8 mouse cellular contexts compared by ENCODE assay signal in the genomic region with DNA sequence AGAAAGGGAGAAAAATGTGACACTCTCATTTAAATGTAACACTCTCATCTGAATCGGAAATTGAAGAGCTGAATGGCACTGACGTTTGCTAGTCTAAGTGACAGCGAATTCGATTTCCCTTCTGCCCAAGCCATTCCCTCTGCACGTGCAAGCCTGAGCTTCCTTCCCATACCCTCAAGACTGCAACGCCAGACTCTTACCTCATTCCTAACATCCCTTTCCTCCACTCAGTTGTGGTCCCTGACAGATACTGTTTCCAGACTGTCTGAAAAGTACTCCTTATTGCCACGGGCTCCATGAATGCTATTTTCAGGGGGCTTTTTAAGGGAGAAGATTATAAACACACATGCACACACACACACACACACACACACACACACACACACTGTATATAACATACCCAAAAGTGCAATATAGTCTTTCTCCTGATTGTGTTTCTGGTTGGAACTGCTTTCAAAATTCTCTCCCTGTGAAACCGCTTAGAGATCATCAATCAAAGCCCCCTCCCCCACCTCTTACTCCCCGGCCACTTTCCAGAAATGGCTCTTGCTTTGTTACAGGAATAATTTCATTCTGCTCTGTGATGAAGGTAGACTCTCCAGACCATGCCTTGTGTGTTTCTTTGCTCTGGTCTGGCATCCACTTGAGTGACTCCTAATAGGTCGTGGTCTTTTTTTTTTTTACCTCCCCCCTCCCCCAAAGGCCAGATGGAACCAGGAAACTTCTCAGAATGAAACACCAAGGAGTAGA. TPM values are rescaled to one million over a fixed set of nuclear protein-coding genes. Genes with fewer than 3 reads are reported as not detected.
DNase-seq lines count a peak whose midpoint lies in the region; ATAC-seq and TF ChIP-seq lines count a peak whose summit lies in the region.

No protein-coding gene starts in this region.

- 5% methylated on average over 10 of the region's 10 CpGs for WGBS in heart, embryonic 12.5 days
- WGBS in limb, embryonic 12.5 days, result 1% methylated on average over 10 of the region's 10 CpGs
- 12% methylated on average over 10 of the region's 10 CpGs for WGBS in midbrain, embryonic 14.5 days

- H3K4me2 ChIP-seq in heart, embryonic 12.5 days, result peak overlapping the region; percentile 81
- peak overlapping the region; percentile 66 for H3K4me2 ChIP-seq in limb, embryonic 12.5 days
- H3K4me2 ChIP-seq in midbrain, embryonic 14.5 days (ENCODE audit: low read length), result peak overlapping the region; percentile 84

- intact Hi-C loops in heart, postnatal 10 days (cut with DNase I), result loop anchor here (5.0 kb wide), 3 partner anchors 92 to 163 kb away; no protein-coding TSS in a partner anchor

- TF ChIP-seq CTCF in embryonic fibroblast, embryonic 13.5 days (IDR thresholded peaks at IDR 0.05; ENCODE audit: borderline replicate concordance, insufficient read depth, low read length), result no peak

- H3K36me3 ChIP-seq in heart, embryonic 12.5 days, result no peaks in the 10 kb centered on the region
- no peaks in the 10 kb centered on the region for H3K36me3 ChIP-seq in limb, embryonic 12.5 days
- no peaks in the 10 kb centered on the region for H3K36me3 ChIP-seq in midbrain, embryonic 14.5 days (ENCODE audit: control insufficient read depth, insufficient read depth, low read length)

- H3K4me1 ChIP-seq in heart, embryonic 12.5 days (replicated peaks), result peaks cover 24% of the 10 kb centered on the region
- peaks cover 2% of the 10 kb centered on the region for H3K4me1 ChIP-seq in embryonic fibroblast, embryonic 13.5 days (ENCODE audit: control insufficient read depth, insufficient read depth, low read length)
- H3K4me1 ChIP-seq in limb, embryonic 12.5 days (replicated peaks), result peaks cover 46% of the 10 kb centered on the region
- peaks cover 9% of the 10 kb centered on the region; the same call in 1 of the 2 replicates for H3K4me1 ChIP-seq in midbrain, embryonic 14.5 days (ENCODE audit: control insufficient read depth, insufficient read depth, low read length)

- peak overlapping the region; percentile 86 for H3K4me3 ChIP-seq in heart, embryonic 12.5 days
- H3K4me3 ChIP-seq in embryonic fibroblast, embryonic 13.5 days (ENCODE audit: insufficient read depth, low read length), result peak overlapping the region; percentile 56
- H3K4me3 ChIP-seq in limb, embryonic 12.5 days (replicated peaks), result peak overlapping the region; percentile 67
- peak overlapping the region; percentile 67 for H3K4me3 ChIP-seq in midbrain, embryonic 14.5 days (replicated peaks; ENCODE audit: low read depth, low read length)

- peak overlapping the region; percentile 76; the same call in 1 of the 2 replicates for H3K9ac ChIP-seq in heart, embryonic 12.5 days
- peak overlapping the region; percentile 73; the same call in 1 of the 2 replicates for H3K9ac ChIP-seq in limb, embryonic 12.5 days (replicated peaks)
- peak overlapping the region; percentile 53; the same call in 1 of the 2 replicates for H3K9ac ChIP-seq in midbrain, embryonic 14.5 days (replicated peaks; ENCODE audit: low read length)

- peak overlapping the region; percentile 94 for H3K27ac ChIP-seq in heart, embryonic 12.5 days (ENCODE audit: poor library complexity, severe bottlenecking)
- peak overlapping the region; percentile 14; the same call in 1 of the 2 replicates for H3K27ac ChIP-seq in embryonic fibroblast, embryonic 13.5 days (ENCODE audit: insufficient read depth, low read length)
- H3K27ac ChIP-seq in limb, embryonic 12.5 days, result peak overlapping the region; percentile 95
- H3K27ac ChIP-seq in midbrain, embryonic 14.5 days (replicated peaks; ENCODE audit: low read depth, low read length), result peak overlapping the region; percentile 57

- no peak for TF ChIP-seq POLR2A in embryonic fibroblast, embryonic 13.5 days (IDR thresholded peaks at IDR 0.05; ENCODE audit: low read depth, low read length)

- peaks cover 6% of the 10 kb centered on the region; the same call in 1 of the 2 replicates for H3K9me3 ChIP-seq in heart, embryonic 12.5 days (replicated peaks)
- peaks cover 2% of the 10 kb centered on the region for H3K9me3 ChIP-seq in limb, embryonic 12.5 days
- H3K9me3 ChIP-seq in midbrain, embryonic 14.5 days (ENCODE audit: control insufficient read depth, low read length), result no peaks in the 10 kb centered on the region

- ATAC-seq in heart, embryonic 12.5 days (ENCODE audit: insufficient number of reproducible peaks, low FRiP score), result peak; percentile 55
- ATAC-seq in limb, embryonic 12.5 days (ENCODE audit: insufficient number of reproducible peaks, insufficient read depth, low FRiP score, low TSS enrichment, low read depth), result peak; percentile 43; the same call in 1 of the 2 replicates
- ATAC-seq in midbrain, embryonic 14.5 days (ENCODE audit: low FRiP score, low TSS enrichment), result peak; percentile 28; the same call in 1 of the 2 replicates

- DNase-seq in heart, postnatal 10 days, result no peak
- peak; percentile 54 for DNase-seq in midbrain, embryonic 14.5 days
- DNase-seq in natural killer cell, adult 2 months (ENCODE audit: low spot score in 2 of 2), result no peak
- DNase-seq in gastrocnemius, postnatal 10 days, result no peak
- DNase-seq in cerebellum, adult 11 months, result no peak

- no peaks in the 10 kb centered on the region for H3K27me3 ChIP-seq in heart, embryonic 12.5 days (replicated peaks)
- no peaks in the 10 kb centered on the region for H3K27me3 ChIP-seq in limb, embryonic 12.5 days
- H3K27me3 ChIP-seq in midbrain, embryonic 14.5 days (ENCODE audit: control insufficient read depth, insufficient read depth, low read length), result no peaks in the 10 kb centered on the region

RNA-seq across cellular contexts. Expression of a gene that starts 0.8 kb away (rescaled TPM):
- polyA plus RNA-seq in heart, embryonic 12.5 days (2016; fragmentation: Nextera tagmentation; extraction: Ambion mirVana), result 25.2 and 25.4 TPM in 2 replicates
- 10 to 100 TPM in 1 of 2 experiments, 1 to 10 TPM in 1; 6.3 to 10.7 TPM for total RNA-seq in heart, postnatal 10 days (2021)
- 21.4 and 39.2 TPM in 2 replicates for polyA plus RNA-seq in embryonic fibroblast, embryonic 13.5 days (2011; ENCODE audit: insufficient read length, low read depth, missing spikeins)
- 67.0 and 70.5 TPM in 2 replicates for polyA plus RNA-seq in limb, embryonic 12.5 days (2016; fragmentation: Nextera tagmentation; extraction: Ambion mirVana)
- 3.7 and 8.4 TPM in 2 replicates for polyA plus RNA-seq in midbrain, embryonic 14.5 days (2014; fragmentation: Nextera tagmentation; extraction: Ambion mirVana)
- total RNA-seq in gastrocnemius, postnatal 10 days (2021), result 10 to 100 TPM in 1 of 2 experiments, 1 to 10 TPM in 1; 8.2 to 10.9 TPM

Comparison
In these comparisons a context has a peak if more than half of its experiments do, and no peak if none do; other contexts are left out.
1. H3K27ac ChIP-seq: peak in every context shown above with its lines; median percentile 95 in limb, embryonic 12.5 days; 94 in heart, embryonic 12.5 days; 57 in midbrain, embryonic 14.5 days; 14 in embryonic fibroblast, embryonic 13.5 days.